Mouse (Mus musculus): ENCODE measurements at regions not wholly inside any gene's neighbourhood (a gene's known extent, or its start where the extent isn't known, plus 50 kb on each side); places are given as distances from the start of the nearest gene placed in this dataset.
A peak's percentile ranks its signal among the peaks of the same experiment; 100 is the strongest.

GRCm38 (mm10) chr19:21337201-21337600 lies 65.1 kb downstream of the Zfand5 start:
- DNase-seq (ENCODE audit: low spot score) = no peak

- DNase-seq (ENCODE audit: low spot score) = peak; percentile 69
These were observed 68.5 kb downstream of the Zfand5 start for GRCm38 (mm10) chr19:21340563-21340962.

Measured in gastrocnemius, adult 18-20 months (tissue).